Mouse (Mus musculus) CH12.LX (cell line): ENCODE data around the gene Prkcb.

ENCODE experiments used
- CTCF ChIP-seq, 2 experiments: IDR thresholded peaks in 1 of 2; conservative IDR thresholded peaks in 1 of 2; 2 replicates each; pipeline ENCODE4 v1.5.1; 2011 to 2012; ENCODE audit warnings: low read depth in 2 of 2, low read length in 2 of 2, improper control_type of control experiment in 1 of 2, inconsistent platforms in 1 of 2, mild to moderate bottlenecking in 1 of 2, moderate library complexity in 1 of 2
- EP300 ChIP-seq: IDR thresholded peaks from 2 replicates; pipeline ENCODE4 v1.6.1; 2011; ENCODE audit warnings: low read length, improper control_type of control experiment
- MYC ChIP-seq: IDR thresholded peaks from 2 replicates; pipeline ENCODE4 v1.6.1; 2011; ENCODE audit warnings: low read depth, mild to moderate bottlenecking, improper control_type of control experiment, low read length
- ZKSCAN1 ChIP-seq: IDR thresholded peaks from 2 replicates; pipeline ENCODE4 v1.6.1; 2012; ENCODE audit warnings: low read depth, inconsistent platforms, low read length, improper control_type of control experiment, borderline replicate concordance

GRCm38 (mm10) chr7:122432401-122432800 is 143.8 kb downstream of the Prkcb start:
- TF ChIP-seq ZKSCAN1 (no peak), MYC (no peak), EP300 (no peak), CTCF (conservative IDR thresholded peaks at IDR 0.05 in 1 of 2, IDR thresholded peaks at IDR 0.05 in 1 of 2; ENCODE audit: low read depth in 2 of 2, low read length in 2 of 2) (no peak)
